Mouse (Mus musculus): ENCODE results near the gene Shank2. TPM values are rescaled to one million over a fixed set of nuclear protein-coding genes. Genes with fewer than 3 reads are reported as not detected.

The Shank2 gene
- polyA plus RNA-seq, 1 experiment from 2014 or later = 2.1 TPM

DNA sequence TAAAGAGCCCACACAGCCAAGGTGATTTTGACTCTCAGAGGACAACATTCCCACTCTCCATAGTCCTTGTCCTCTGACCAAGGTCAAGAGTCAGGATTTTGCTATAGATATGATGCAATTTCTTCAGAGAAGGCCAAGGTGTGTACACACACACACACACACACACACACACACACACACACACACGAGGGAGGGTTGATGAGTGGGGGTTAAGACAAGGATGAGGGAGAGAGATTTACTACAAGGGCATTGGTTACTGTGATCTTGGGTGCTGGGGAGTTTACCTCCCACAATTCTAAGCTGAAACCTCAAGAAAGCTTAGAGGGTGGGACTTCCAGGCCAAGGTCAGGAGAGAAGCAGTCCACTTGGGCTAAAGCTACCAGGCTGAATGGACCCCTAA lies 104.2 kb downstream of the Shank2 start:
- 25% methylated on average over 1 of the region's 1 CpGs for WGBS
- DNase-seq (ENCODE audit: low spot score) (no peak), ATAC-seq (ENCODE audit: insufficient read depth, low FRiP score, low TSS enrichment) (peak; percentile 51)
- Histone ChIP-seq H3K9me3 (ENCODE audit: control insufficient read depth, low read length) (no peaks in the 10 kb centered on the region), H3K27ac (ENCODE audit: low read depth, low read length) (peak overlapping the region; percentile 70), H3K4me2 (ENCODE audit: low read depth) (no peak overlapping the region), H3K27me3 (ENCODE audit: control insufficient read depth, insufficient read depth, low read length) (no peaks in the 10 kb centered on the region), H3K4me1 (ENCODE audit: control insufficient read depth, insufficient read depth, low read length) (peaks cover 6% of the 10 kb centered on the region; the same call in 1 of the 2 replicates), H3K9ac (ENCODE audit: low read length) (no peak overlapping the region), H3K36me3 (ENCODE audit: control insufficient read depth, insufficient read depth, low read length) (no peaks in the 10 kb centered on the region), H3K4me3 (ENCODE audit: low read depth, low read length) (no peak overlapping the region)

- no peak overlapping the region for H3K4me2 ChIP-seq (ENCODE audit: low read depth)
- H3K4me3 ChIP-seq (ENCODE audit: low read depth, low read length) = no peak overlapping the region
- peak; percentile 83 for DNase-seq (ENCODE audit: low spot score)
- peak; percentile 89 for ATAC-seq (ENCODE audit: insufficient read depth, low FRiP score, low TSS enrichment)
- no peaks in the 10 kb centered on the region for H3K9me3 ChIP-seq (ENCODE audit: control insufficient read depth, low read length)
- 17% methylated on average over 9 of the region's 9 CpGs for WGBS
- no peak overlapping the region for H3K9ac ChIP-seq (ENCODE audit: low read length)
- no peaks in the 10 kb centered on the region for H3K27me3 ChIP-seq (ENCODE audit: control insufficient read depth, insufficient read depth, low read length)
- H3K4me1 ChIP-seq (ENCODE audit: control insufficient read depth, insufficient read depth, low read length) = peaks cover 8% of the 10 kb centered on the region; the same call in 1 of the 2 replicates
- peak overlapping the region; percentile 74 for H3K27ac ChIP-seq (ENCODE audit: low read depth, low read length)
- no peaks in the 10 kb centered on the region for H3K36me3 ChIP-seq (ENCODE audit: control insufficient read depth, insufficient read depth, low read length)
Observed at GRCm38 (mm10) chr7:144106352-144107011, 104.8 kb downstream of the Shank2 start.

- no peak overlapping the region for H3K27ac ChIP-seq (ENCODE audit: low read depth, low read length)
- no peak for DNase-seq (ENCODE audit: low spot score)
- peaks cover 7% of the 10 kb centered on the region; the same call in 1 of the 2 replicates for H3K4me1 ChIP-seq (ENCODE audit: control insufficient read depth, insufficient read depth, low read length)
- no peak overlapping the region for H3K4me3 ChIP-seq (ENCODE audit: low read depth, low read length)
- no peak overlapping the region for H3K9ac ChIP-seq (ENCODE audit: low read length)
- H3K27me3 ChIP-seq (ENCODE audit: control insufficient read depth, insufficient read depth, low read length) = no peaks in the 10 kb centered on the region
- H3K36me3 ChIP-seq (ENCODE audit: control insufficient read depth, insufficient read depth, low read length) = no peaks in the 10 kb centered on the region
- WGBS = 90% methylated on average over 5 of the region's 5 CpGs
- no peak overlapping the region for H3K4me2 ChIP-seq (ENCODE audit: low read depth)
- H3K9me3 ChIP-seq (ENCODE audit: control insufficient read depth, low read length) = no peaks in the 10 kb centered on the region
- ATAC-seq (ENCODE audit: insufficient read depth, low FRiP score, low TSS enrichment) = no peak
Observed at GRCm38 (mm10) chr7:144108141-144108540, 106.4 kb downstream of the Shank2 start.

GRCm38 (mm10) chr7:144111026-144111604 lies 109.4 kb downstream of the Shank2 start:
- Histone ChIP-seq H3K27me3 (ENCODE audit: control insufficient read depth, insufficient read depth, low read length) (no peaks in the 10 kb centered on the region), H3K4me1 (ENCODE audit: control insufficient read depth, insufficient read depth, low read length) (peaks cover 7% of the 10 kb centered on the region; the same call in 1 of the 2 replicates), H3K27ac (ENCODE audit: low read depth, low read length) (no peak overlapping the region), H3K4me3 (ENCODE audit: low read depth, low read length) (no peak overlapping the region), H3K9me3 (ENCODE audit: control insufficient read depth, low read length) (no peaks in the 10 kb centered on the region), H3K36me3 (ENCODE audit: control insufficient read depth, insufficient read depth, low read length) (no peaks in the 10 kb centered on the region), H3K9ac (ENCODE audit: low read length) (no peak overlapping the region), H3K4me2 (ENCODE audit: low read depth) (no peak overlapping the region)
- DNase-seq (ENCODE audit: low spot score) = no peak
- 65% methylated on average over 4 of the region's 4 CpGs for whole genome bisulfite sequencing
- no peak for ATAC-seq (ENCODE audit: insufficient read depth, low FRiP score, low TSS enrichment)

DNA sequence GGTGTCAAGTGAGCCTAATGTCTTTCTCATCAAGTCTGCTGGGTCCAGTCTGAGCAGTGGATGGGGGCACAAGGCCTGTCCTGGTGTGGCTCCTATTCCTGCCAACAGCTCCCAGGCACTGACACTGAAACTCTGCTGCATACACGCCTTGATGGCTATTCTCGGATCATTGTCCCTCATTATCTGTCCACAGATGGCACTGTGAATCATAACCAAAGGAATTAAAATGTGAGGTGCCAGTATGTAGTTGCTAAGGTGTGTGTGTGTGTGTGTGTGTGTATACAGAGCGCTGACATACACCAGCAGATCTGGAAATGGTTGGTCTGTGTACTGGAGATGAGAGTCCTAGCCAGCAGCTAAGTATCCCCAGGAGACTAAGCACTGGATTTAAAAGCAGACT lies 110.3 kb downstream of the Shank2 start:
- Histone ChIP-seq H3K27me3 (ENCODE audit: control insufficient read depth, insufficient read depth, low read length) (no peaks in the 10 kb centered on the region), H3K36me3 (ENCODE audit: control insufficient read depth, insufficient read depth, low read length) (no peaks in the 10 kb centered on the region), H3K9me3 (ENCODE audit: control insufficient read depth, low read length) (no peaks in the 10 kb centered on the region), H3K4me1 (ENCODE audit: control insufficient read depth, insufficient read depth, low read length) (peaks cover 7% of the 10 kb centered on the region; the same call in 1 of the 2 replicates), H3K27ac (ENCODE audit: low read depth, low read length) (no peak overlapping the region), H3K4me3 (ENCODE audit: low read depth, low read length) (no peak overlapping the region), H3K9ac (ENCODE audit: low read length) (no peak overlapping the region), H3K4me2 (ENCODE audit: low read depth) (no peak overlapping the region)
- ATAC-seq (ENCODE audit: insufficient read depth, low FRiP score, low TSS enrichment) (no peak), DNase-seq (ENCODE audit: low spot score) (no peak)
- 80% methylated on average over 3 of the region's 3 CpGs for WGBS

DNA sequence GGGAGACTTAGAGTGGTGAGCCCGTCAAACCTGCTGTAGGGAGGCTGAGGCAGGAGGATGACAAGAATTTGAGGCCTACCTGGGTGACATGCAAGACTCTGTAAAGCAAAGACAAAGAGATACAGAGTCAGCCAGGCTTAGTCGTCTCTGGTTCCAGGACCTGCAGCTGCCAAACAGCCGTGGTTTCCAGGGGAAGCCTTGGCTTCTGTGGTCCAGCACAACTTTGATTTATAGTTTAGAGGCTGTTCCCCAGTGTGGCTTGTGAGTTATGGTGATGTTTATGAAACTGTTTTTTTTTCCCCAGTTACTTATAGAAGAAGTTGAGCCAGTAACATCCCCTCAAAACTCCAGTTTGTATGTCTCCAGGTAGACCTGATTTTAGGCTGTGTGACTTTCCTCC lies 112.5 kb downstream of the Shank2 start:
- Histone ChIP-seq H3K4me2 (ENCODE audit: low read depth) (no peak overlapping the region), H3K9me3 (ENCODE audit: control insufficient read depth, low read length) (no peaks in the 10 kb centered on the region), H3K36me3 (ENCODE audit: control insufficient read depth, insufficient read depth, low read length) (no peaks in the 10 kb centered on the region), H3K27ac (ENCODE audit: low read depth, low read length) (no peak overlapping the region), H3K4me3 (ENCODE audit: low read depth, low read length) (no peak overlapping the region), H3K4me1 (ENCODE audit: control insufficient read depth, insufficient read depth, low read length) (peaks cover 4% of the 10 kb centered on the region; the same call in 1 of the 2 replicates), H3K27me3 (ENCODE audit: control insufficient read depth, insufficient read depth, low read length) (no peaks in the 10 kb centered on the region), H3K9ac (ENCODE audit: low read length) (no peak overlapping the region)
- DNase-seq (ENCODE audit: low spot score) (no peak), ATAC-seq (ENCODE audit: insufficient read depth, low FRiP score, low TSS enrichment) (no peak)
- 72% methylated on average over 3 of the region's 3 CpGs for WGBS

GRCm38 (mm10) chr7:144119562-144119961 lies 117.8 kb downstream of the Shank2 start:
- H3K36me3 ChIP-seq (ENCODE audit: control insufficient read depth, insufficient read depth, low read length) = no peaks in the 10 kb centered on the region
- no peak overlapping the region for H3K4me2 ChIP-seq (ENCODE audit: low read depth)
- no peaks in the 10 kb centered on the region for H3K9me3 ChIP-seq (ENCODE audit: control insufficient read depth, low read length)
- WGBS = 88% methylated on average over 1 of the region's 1 CpGs
- H3K27me3 ChIP-seq (ENCODE audit: control insufficient read depth, insufficient read depth, low read length) = no peaks in the 10 kb centered on the region
- no peak for ATAC-seq (ENCODE audit: insufficient read depth, low FRiP score, low TSS enrichment)
- no peak overlapping the region for H3K27ac ChIP-seq (ENCODE audit: low read depth, low read length)
- no peak for DNase-seq (ENCODE audit: low spot score)
- no peak overlapping the region for H3K4me3 ChIP-seq (ENCODE audit: low read depth, low read length)
- H3K9ac ChIP-seq (ENCODE audit: low read length) = no peak overlapping the region
- H3K4me1 ChIP-seq (ENCODE audit: control insufficient read depth, insufficient read depth, low read length) = no peaks in the 10 kb centered on the region

DNA sequence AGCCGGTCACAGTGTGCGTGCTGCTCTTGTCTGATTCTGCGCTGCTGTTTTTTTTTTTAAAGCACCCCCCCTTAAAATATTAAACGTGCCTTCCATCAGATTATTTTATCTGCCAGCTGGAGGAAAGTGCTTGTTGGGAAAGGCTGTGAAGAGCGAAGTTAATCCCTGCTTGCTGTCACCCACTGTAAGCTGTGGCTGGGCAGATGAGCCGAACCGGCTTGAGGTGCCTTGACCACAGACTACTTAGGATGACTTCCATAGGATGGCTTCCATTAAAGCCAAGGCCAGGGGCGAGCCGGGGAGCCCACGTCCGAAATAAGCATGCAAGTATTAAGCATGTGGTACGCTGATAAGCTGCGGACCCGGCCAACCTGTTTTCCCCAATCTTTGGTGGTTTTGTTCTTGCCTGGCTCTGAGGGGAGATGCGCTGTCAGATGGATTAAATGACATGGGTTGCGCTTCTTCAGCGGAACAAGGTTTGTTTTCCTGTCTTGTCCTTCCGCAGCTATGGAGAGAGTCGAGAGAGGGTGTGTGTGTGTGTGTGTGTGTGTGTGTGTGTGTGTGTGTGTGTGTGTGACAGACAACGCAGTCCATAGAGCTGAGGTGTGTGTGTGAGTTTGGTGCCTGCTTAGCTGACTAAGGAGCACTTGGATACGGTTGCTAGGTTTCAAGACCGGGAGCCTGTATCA lies 131.1 kb downstream of the Shank2 start:
- H3K4me1 ChIP-seq (ENCODE audit: control insufficient read depth, insufficient read depth, low read length) = no peaks in the 10 kb centered on the region
- WGBS = 84% methylated on average over 22 of the region's 22 CpGs
- H3K27me3 ChIP-seq (ENCODE audit: control insufficient read depth, insufficient read depth, low read length) = no peaks in the 10 kb centered on the region
- no peak overlapping the region for H3K9ac ChIP-seq (ENCODE audit: low read length)
- DNase-seq (ENCODE audit: low spot score) (no peak), ATAC-seq (ENCODE audit: insufficient read depth, low FRiP score, low TSS enrichment) (no peak)
- no peaks in the 10 kb centered on the region for H3K9me3 ChIP-seq (ENCODE audit: control insufficient read depth, low read length)
- no peaks in the 10 kb centered on the region for H3K36me3 ChIP-seq (ENCODE audit: control insufficient read depth, insufficient read depth, low read length)
- no peak overlapping the region for H3K4me2 ChIP-seq (ENCODE audit: low read depth)
- H3K4me3 ChIP-seq (ENCODE audit: low read depth, low read length) = no peak overlapping the region
- no peak overlapping the region for H3K27ac ChIP-seq (ENCODE audit: low read depth, low read length)

Measured in neural tube, embryonic 11.5 days (tissue).